Mouse (Mus musculus) gastrocnemius, adult 8-10 months (tissue): Measurements from ENCODE around the gene Akt1. TPM values are rescaled to one million over a fixed set of nuclear protein-coding genes. Genes with fewer than 3 reads are reported as not detected.

Experiments
- microRNA-seq: library from miRNA; unstranded; fragments of <30 nt; microRNA quantifications from one replicate; pipeline ENCODE4 v1.2.0, GENCODE M21; 2022
- total RNA-seq, 4 experiments: library from RNA; stranded (reverse); gene quantifications; 2 replicates each; pipeline ENCODE4 v1.2.4; 2022

Akt1 gene
- total RNA-seq, 4 experiments from 2014 or later = 41.6 to 42.5 (median 42.0) TPM

Small RNAs within 50 kb of the gene (microRNA-seq; reads per million reads assigned to microRNA genes)
- gene Mir6939 = not detected

Other genes with a start within 250 kb of the Akt1 start
- gene A530016L24Rik, start 185.4 kb downstream of the Akt1 start, total RNA-seq = 1 to 10 TPM in 3 of 4 experiments, under 1 TPM in 1; 0.97 to 3.9 (median 2.4) TPM
- gene Tmem179, start 158.1 kb downstream of the Akt1 start, total RNA-seq = not detected
- gene Inf2, start 86.1 kb downstream of the Akt1 start, total RNA-seq = 1 to 10 TPM; 6.7 to 9.2 (median 8.4) TPM
- gene Adssl1, start 54.8 kb downstream of the Akt1 start, total RNA-seq = 1,000 to 10,000 TPM in 3 of 4 experiments, 100 to 1,000 TPM in 1; 952 to 1,087 (median 1,016) TPM
- gene Siva1, start 30.2 kb downstream of the Akt1 start, total RNA-seq = 10 to 100 TPM; 22.2 to 26.3 (median 24.3) TPM
- under 1 TPM; 0.48 to 0.90 (median 0.58) TPM for gene Zbtb42, start 3.9 kb upstream of the Akt1 start, total RNA-seq
- 10 to 100 TPM in 3 of 4 experiments, 1 to 10 TPM in 1; 9.8 to 18.4 (median 12.5) TPM for gene Cep170b, start 45.6 kb upstream of the Akt1 start, total RNA-seq
- 1 to 10 TPM in 3 of 4 experiments, under 1 TPM in 1; 0.48 to 2.5 (median 1.7) TPM for gene Pld4, start 85.8 kb upstream of the Akt1 start, total RNA-seq
- gene Ahnak2, start 127.8 kb upstream of the Akt1 start, total RNA-seq = 1 to 10 TPM; 6.9 to 8.7 (median 7.6) TPM
- gene Clba1, start 134.1 kb upstream of the Akt1 start, total RNA-seq = under 1 TPM; 0.17 to 0.61 (median 0.45) TPM
- 1 to 10 TPM; 1.9 to 2.8 (median 2.5) TPM for gene Cdca4, start 154.5 kb upstream of the Akt1 start, total RNA-seq
- gene Gpr132, start 193.3 kb upstream of the Akt1 start, total RNA-seq = not detected